Mouse (Mus musculus): ENCODE measurements around the gene Pde6h. TPM values are rescaled to one million over a fixed set of nuclear protein-coding genes. Genes with fewer than 3 reads are reported as not detected.
A peak's percentile ranks its signal among the peaks of the same experiment; 100 is the strongest.

Pde6h gene
- polyA plus RNA-seq, 1 experiment from 2014 or later: not detected

GRCm38 (mm10) chr6:136942280-136942679, 18.6 kb downstream of the Pde6h start:
- Histone ChIP-seq H3K36me3 (ENCODE audit: control insufficient read depth, insufficient read depth, low read length) (no peaks in the 10 kb centered on the region), H3K27me3 (replicated peaks; ENCODE audit: control insufficient read depth, insufficient read depth, low read length) (no peaks in the 10 kb centered on the region), H3K4me3 (ENCODE audit: low read depth, low read length) (no peak overlapping the region), H3K9ac (ENCODE audit: low read length) (no peak overlapping the region), H3K4me1 (ENCODE audit: control insufficient read depth, insufficient read depth, low read length) (no peaks in the 10 kb centered on the region), H3K27ac (ENCODE audit: low read depth, low read length) (no peak overlapping the region), H3K9me3 (replicated peaks; ENCODE audit: control insufficient read depth, low read length) (no peaks in the 10 kb centered on the region), H3K4me2 (ENCODE audit: low read length) (no peak overlapping the region)
- DNase-seq (ENCODE audit: low spot score) (no peak), ATAC-seq (no peak)
- 77% methylated on average over 9 of the region's 9 CpGs for WGBS

GRCm38 (mm10) chr6:136943392-136943791, 19.8 kb downstream of the Pde6h start:
- H3K9me3 ChIP-seq (replicated peaks; ENCODE audit: control insufficient read depth, low read length): no peaks in the 10 kb centered on the region
- H3K9ac ChIP-seq (ENCODE audit: low read length): no peak overlapping the region
- no peak overlapping the region for H3K4me2 ChIP-seq (ENCODE audit: low read length)
- DNase-seq (ENCODE audit: low spot score): no peak
- H3K4me3 ChIP-seq (ENCODE audit: low read depth, low read length): no peak overlapping the region
- no peaks in the 10 kb centered on the region for H3K4me1 ChIP-seq (ENCODE audit: control insufficient read depth, insufficient read depth, low read length)
- H3K27me3 ChIP-seq (replicated peaks; ENCODE audit: control insufficient read depth, insufficient read depth, low read length): no peaks in the 10 kb centered on the region
- ATAC-seq: no peak
- H3K36me3 ChIP-seq (ENCODE audit: control insufficient read depth, insufficient read depth, low read length): no peaks in the 10 kb centered on the region
- H3K27ac ChIP-seq (ENCODE audit: low read depth, low read length): no peak overlapping the region

GRCm38 (mm10) chr6:136944511-136944910, 20.9 kb downstream of the Pde6h start:
- 94% methylated on average over 8 of the region's 8 CpGs for WGBS
- Histone ChIP-seq H3K4me3 (ENCODE audit: low read depth, low read length) (no peak overlapping the region), H3K9ac (ENCODE audit: low read length) (no peak overlapping the region), H3K9me3 (replicated peaks; ENCODE audit: control insufficient read depth, low read length) (no peaks in the 10 kb centered on the region), H3K27ac (ENCODE audit: low read depth, low read length) (no peak overlapping the region), H3K4me2 (ENCODE audit: low read length) (no peak overlapping the region), H3K4me1 (ENCODE audit: control insufficient read depth, insufficient read depth, low read length) (no peaks in the 10 kb centered on the region), H3K36me3 (ENCODE audit: control insufficient read depth, insufficient read depth, low read length) (no peaks in the 10 kb centered on the region), H3K27me3 (replicated peaks; ENCODE audit: control insufficient read depth, insufficient read depth, low read length) (no peaks in the 10 kb centered on the region)
- DNase-seq (ENCODE audit: low spot score) (no peak), ATAC-seq (no peak)

GRCm38 (mm10) chr6:136946241-136946640, 22.6 kb downstream of the Pde6h start:
- no peak overlapping the region for H3K4me2 ChIP-seq (ENCODE audit: low read length)
- H3K27ac ChIP-seq (ENCODE audit: low read depth, low read length): no peak overlapping the region
- H3K36me3 ChIP-seq (ENCODE audit: control insufficient read depth, insufficient read depth, low read length): no peaks in the 10 kb centered on the region
- H3K9me3 ChIP-seq (replicated peaks; ENCODE audit: control insufficient read depth, low read length): no peaks in the 10 kb centered on the region
- no peak overlapping the region for H3K9ac ChIP-seq (ENCODE audit: low read length)
- H3K27me3 ChIP-seq (replicated peaks; ENCODE audit: control insufficient read depth, insufficient read depth, low read length): no peaks in the 10 kb centered on the region
- WGBS: 86% methylated on average over 5 of the region's 5 CpGs
- DNase-seq (ENCODE audit: low spot score) (no peak), ATAC-seq (no peak)
- no peak overlapping the region for H3K4me3 ChIP-seq (ENCODE audit: low read depth, low read length)
- H3K4me1 ChIP-seq (ENCODE audit: control insufficient read depth, insufficient read depth, low read length): no peaks in the 10 kb centered on the region

GRCm38 (mm10) chr6:136946943-136947342, 23.3 kb downstream of the Pde6h start:
- peak; percentile 60; the same call in 1 of the 2 replicates for ATAC-seq

GRCm38 (mm10) chr6:136947716-136948115, 24.1 kb downstream of the Pde6h start:
- Histone ChIP-seq H3K4me2 (ENCODE audit: low read length) (no peak overlapping the region), H3K27me3 (replicated peaks; ENCODE audit: control insufficient read depth, insufficient read depth, low read length) (no peaks in the 10 kb centered on the region), H3K36me3 (ENCODE audit: control insufficient read depth, insufficient read depth, low read length) (no peaks in the 10 kb centered on the region), H3K9ac (ENCODE audit: low read length) (no peak overlapping the region), H3K4me3 (ENCODE audit: low read depth, low read length) (no peak overlapping the region), H3K4me1 (ENCODE audit: control insufficient read depth, insufficient read depth, low read length) (no peaks in the 10 kb centered on the region), H3K9me3 (replicated peaks; ENCODE audit: control insufficient read depth, low read length) (no peaks in the 10 kb centered on the region), H3K27ac (ENCODE audit: low read depth, low read length) (no peak overlapping the region)
- DNase-seq (ENCODE audit: low spot score): no peak
- ATAC-seq: peak; percentile 44; the same call in 1 of the 2 replicates
- 30% methylated on average over 4 of the region's 4 CpGs for whole genome bisulfite sequencing

More at GRCm38 (mm10) chr6:136946943-136947342, 23.3 kb downstream of the Pde6h start:
- Histone ChIP-seq H3K9me3 (replicated peaks; ENCODE audit: control insufficient read depth, low read length) (no peaks in the 10 kb centered on the region), H3K4me2 (ENCODE audit: low read length) (no peak overlapping the region), H3K4me1 (ENCODE audit: control insufficient read depth, insufficient read depth, low read length) (no peaks in the 10 kb centered on the region), H3K27ac (ENCODE audit: low read depth, low read length) (no peak overlapping the region), H3K4me3 (ENCODE audit: low read depth, low read length) (no peak overlapping the region), H3K27me3 (replicated peaks; ENCODE audit: control insufficient read depth, insufficient read depth, low read length) (no peaks in the 10 kb centered on the region), H3K36me3 (ENCODE audit: control insufficient read depth, insufficient read depth, low read length) (no peaks in the 10 kb centered on the region), H3K9ac (ENCODE audit: low read length) (no peak overlapping the region)
- WGBS: 31% methylated on average over 8 of the region's 9 CpGs
- peak; percentile 49 for DNase-seq (ENCODE audit: low spot score)

GRCm38 (mm10) chr6:136950171-136950570, 26.5 kb downstream of the Pde6h start:
- Histone ChIP-seq H3K36me3 (ENCODE audit: control insufficient read depth, insufficient read depth, low read length) (no peaks in the 10 kb centered on the region), H3K9me3 (replicated peaks; ENCODE audit: control insufficient read depth, low read length) (no peaks in the 10 kb centered on the region), H3K9ac (ENCODE audit: low read length) (no peak overlapping the region), H3K4me1 (ENCODE audit: control insufficient read depth, insufficient read depth, low read length) (no peaks in the 10 kb centered on the region), H3K27ac (ENCODE audit: low read depth, low read length) (no peak overlapping the region), H3K4me2 (ENCODE audit: low read length) (no peak overlapping the region), H3K4me3 (ENCODE audit: low read depth, low read length) (no peak overlapping the region), H3K27me3 (replicated peaks; ENCODE audit: control insufficient read depth, insufficient read depth, low read length) (no peaks in the 10 kb centered on the region)
- DNase-seq (ENCODE audit: low spot score) (no peak), ATAC-seq (no peak)
- WGBS: 95% methylated on average over 2 of the region's 2 CpGs

- H3K9ac ChIP-seq (ENCODE audit: low read length): no peak overlapping the region
- WGBS: 93% methylated on average over 9 of the region's 9 CpGs
- H3K4me1 ChIP-seq (ENCODE audit: control insufficient read depth, insufficient read depth, low read length): no peaks in the 10 kb centered on the region
- no peaks in the 10 kb centered on the region for H3K27me3 ChIP-seq (replicated peaks; ENCODE audit: control insufficient read depth, insufficient read depth, low read length)
- H3K9me3 ChIP-seq (replicated peaks; ENCODE audit: control insufficient read depth, low read length): no peaks in the 10 kb centered on the region
- H3K36me3 ChIP-seq (ENCODE audit: control insufficient read depth, insufficient read depth, low read length): no peaks in the 10 kb centered on the region
- no peak overlapping the region for H3K27ac ChIP-seq (ENCODE audit: low read depth, low read length)
- ATAC-seq (no peak), DNase-seq (ENCODE audit: low spot score) (no peak)
- no peak overlapping the region for H3K4me3 ChIP-seq (ENCODE audit: low read depth, low read length)
- no peak overlapping the region for H3K4me2 ChIP-seq (ENCODE audit: low read length)
Observed at GRCm38 (mm10) chr6:136952930-136953329, 29.3 kb downstream of the Pde6h start.

- Histone ChIP-seq H3K4me1 (ENCODE audit: control insufficient read depth, insufficient read depth, low read length) (no peaks in the 10 kb centered on the region), H3K9me3 (replicated peaks; ENCODE audit: control insufficient read depth, low read length) (no peaks in the 10 kb centered on the region), H3K4me2 (ENCODE audit: low read length) (no peak overlapping the region), H3K9ac (ENCODE audit: low read length) (no peak overlapping the region), H3K27ac (ENCODE audit: low read depth, low read length) (no peak overlapping the region), H3K4me3 (ENCODE audit: low read depth, low read length) (no peak overlapping the region), H3K36me3 (ENCODE audit: control insufficient read depth, insufficient read depth, low read length) (no peaks in the 10 kb centered on the region), H3K27me3 (replicated peaks; ENCODE audit: control insufficient read depth, insufficient read depth, low read length) (no peaks in the 10 kb centered on the region)
- DNase-seq (ENCODE audit: low spot score) (no peak), ATAC-seq (no peak)
- 80% methylated on average over 6 of the region's 6 CpGs for WGBS
Observed at GRCm38 (mm10) chr6:136954192-136954591, 30.6 kb downstream of the Pde6h start.

Measured in forebrain, embryonic 14.5 days (tissue).